Mouse (Mus musculus): ENCODE results near the gene Pnkp.
A peak's percentile ranks its signal among the peaks of the same experiment; 100 is the strongest.

Gene Pnkp

GRCm38 (mm10) chr7:44857042-44857552 is at the start of gene Pnkp:
Pnkp (plus strand) TSS chr7:44857139.
- DNase-seq, result peak; percentile 99

GRCm38 (mm10) chr7:44808927-44809326 is 48.0 kb upstream of the Pnkp start:
- DNase-seq, result peak; percentile 35

GRCm38 (mm10) chr7:44809466-44809865 is 47.5 kb upstream of the Pnkp start:
- DNase-seq, result peak; percentile 75

- DNase-seq, result peak; percentile 41
Observed at GRCm38 (mm10) chr7:44810365-44810764, 46.6 kb upstream of the Pnkp start.

- peak; percentile 80 for DNase-seq
Observed at GRCm38 (mm10) chr7:44810819-44811557, 46.0 kb upstream of the Pnkp start.

GRCm38 (mm10) chr7:44812651-44813325 is 44.2 kb upstream of the Pnkp start:
- peak; percentile 90 for DNase-seq

- DNase-seq, result peak; percentile 90
Observed at GRCm38 (mm10) chr7:44813985-44814384, 43.0 kb upstream of the Pnkp start.

- no peak for DNase-seq
Observed at GRCm38 (mm10) chr7:44814423-44814822, 42.5 kb upstream of the Pnkp start.

GRCm38 (mm10) chr7:44814952-44815553 is 41.9 kb upstream of the Pnkp start:
- DNase-seq, result peak; percentile 96

- peak; percentile 100 for DNase-seq
Observed at GRCm38 (mm10) chr7:44815721-44816469, 41.0 kb upstream of the Pnkp start, which contains the start of the genes Nup62 and Il4i1. Nup62 (plus strand) TSS chr7:44816088. Il4i1 (plus strand) TSS chr7:44816387.

- DNase-seq, result no peak
Observed at GRCm38 (mm10) chr7:44816470-44817021, 40.4 kb upstream of the Pnkp start, which contains the start of gene Atf5. Atf5 (minus strand) TSS chr7:44816658.

GRCm38 (mm10) chr7:44817441-44817840 is 39.5 kb upstream of the Pnkp start:
- DNase-seq, result peak; percentile 80

- peak; percentile 87 for DNase-seq
Observed at GRCm38 (mm10) chr7:44818164-44818563, 38.8 kb upstream of the Pnkp start.

- DNase-seq, result peak; percentile 96
Observed at GRCm38 (mm10) chr7:44818751-44819235, 38.1 kb upstream of the Pnkp start.

- DNase-seq, result peak; percentile 75
Observed at GRCm38 (mm10) chr7:44819391-44819790, 37.5 kb upstream of the Pnkp start.

GRCm38 (mm10) chr7:44819863-44820262 is 37.1 kb upstream of the Pnkp start:
- peak; percentile 91 for DNase-seq

- peak; percentile 77 for DNase-seq
Observed at GRCm38 (mm10) chr7:44820525-44820924, 36.4 kb upstream of the Pnkp start.

GRCm38 (mm10) chr7:44821666-44822448 is 35.1 kb upstream of the Pnkp start:
- peak; percentile 77 for DNase-seq

- peak; percentile 81 for DNase-seq
Observed at GRCm38 (mm10) chr7:44823409-44823808, 33.5 kb upstream of the Pnkp start.

- DNase-seq, result peak; percentile 96
Observed at GRCm38 (mm10) chr7:44824872-44825271, 32.1 kb upstream of the Pnkp start.

- DNase-seq, result peak; percentile 86
Observed at GRCm38 (mm10) chr7:44826771-44827170, 30.2 kb upstream of the Pnkp start.

All from heart, adult 11 months (tissue).